ENCODE assay signal across 12 mouse cellular contexts in genomic region chr17:64770277-64770676, GRCm38 (mm10).
DNase-seq lines count a peak whose midpoint lies in the region; ATAC-seq and TF ChIP-seq lines count a peak whose summit lies in the region.
"Had no signal": no experiment of that assay in that cellular context is flagged by ENCODE, and none has a peak within 500 bp of the region (broad histone marks: within the 10 kb centered on the region; RNA-seq: fewer than 3 reads in every experiment).

No protein-coding gene starts in this region.

- H3K9ac ChIP-seq in hindbrain, postnatal 0 days (replicated peaks; ENCODE audit: low read length) = no peak overlapping the region
- H3K9ac ChIP-seq in midbrain, embryonic 16.5 days (ENCODE audit: low read depth, low read length) = no peak overlapping the region

- H3K4me1 ChIP-seq in hindbrain, postnatal 0 days (ENCODE audit: insufficient read depth, low read length) = no peaks in the 10 kb centered on the region
- no peaks in the 10 kb centered on the region for H3K4me1 ChIP-seq in midbrain, embryonic 16.5 days (ENCODE audit: control insufficient read depth, insufficient read depth, low read length)
- H3K4me1 ChIP-seq: megakaryocyte, embryonic 14.5 days had no signal

- no peaks in the 10 kb centered on the region for H3K27me3 ChIP-seq in hindbrain, postnatal 0 days (ENCODE audit: insufficient read depth, low read length)
- no peaks in the 10 kb centered on the region for H3K27me3 ChIP-seq in midbrain, embryonic 16.5 days (ENCODE audit: control insufficient read depth, insufficient read depth, low read depth, low read length)

- no peak for TF ChIP-seq CTCF in hindbrain, postnatal 0 days (IDR thresholded peaks at IDR 0.05; ENCODE audit: low read depth)

- no peaks in the 10 kb centered on the region for H3K36me3 ChIP-seq in hindbrain, postnatal 0 days (ENCODE audit: insufficient read depth, low read length)
- H3K36me3 ChIP-seq in midbrain, embryonic 16.5 days (ENCODE audit: control insufficient read depth, insufficient read depth, low read length) = no peaks in the 10 kb centered on the region

- no peak for DNase-seq in frontal cortex, postnatal 14 days (ENCODE audit: low spot score in 2 of 2)
- DNase-seq in embryo, embryonic 10.5 days (ENCODE audit: low spot score) = peak; percentile 59
- DNase-seq in hindbrain, postnatal 0 days (ENCODE audit: low spot score) = peak; percentile 83
- no peak for DNase-seq in adrenal gland, postnatal 25 days
- no peak for DNase-seq in heart, adult 8-10 months (ENCODE audit: low spot score)
- no peak for DNase-seq in ovary, adult 18-20 months (ENCODE audit: low spot score)
- DNase-seq: gastrocnemius, adult 2 months; kidney, postnatal 36 days had no signal

- no peak overlapping the region for H3K27ac ChIP-seq in hindbrain, postnatal 0 days
- no peak overlapping the region for H3K27ac ChIP-seq in midbrain, embryonic 16.5 days (ENCODE audit: low read length)
- H3K27ac ChIP-seq: gastrocnemius, adult 2 months had no signal

- WGBS in hindbrain, postnatal 0 days = 81% methylated on average over 1 of the region's 1 CpGs
- WGBS in midbrain, embryonic 16.5 days = 76% methylated on average over 1 of the region's 1 CpGs

- H3K4me3 ChIP-seq in hindbrain, postnatal 0 days (ENCODE audit: low read length) = no peak overlapping the region
- no peak overlapping the region for H3K4me3 ChIP-seq in midbrain, embryonic 16.5 days (ENCODE audit: low read depth, low read length)
- H3K4me3 ChIP-seq: gastrocnemius, adult 2 months; megakaryocyte, embryonic 14.5 days had no signal

- no peaks in the 10 kb centered on the region for H3K9me3 ChIP-seq in hindbrain, postnatal 0 days (ENCODE audit: low read length)
- no peaks in the 10 kb centered on the region for H3K9me3 ChIP-seq in midbrain, embryonic 16.5 days (replicated peaks; ENCODE audit: control insufficient read depth, low read length, poor library complexity, severe bottlenecking)
- H3K9me3 ChIP-seq: megakaryocyte, embryonic 14.5 days had no signal

- ATAC-seq in frontal cortex, adult (ENCODE audit: low TSS enrichment) = peak; percentile 42
- ATAC-seq in hindbrain, postnatal 0 days = peak; percentile 94
- ATAC-seq in midbrain, embryonic 16.5 days = peak; percentile 80

- no peak overlapping the region for H3K4me2 ChIP-seq in hindbrain, postnatal 0 days (ENCODE audit: low read depth, low read length)
- H3K4me2 ChIP-seq in midbrain, embryonic 16.5 days (ENCODE audit: low read length) = no peak overlapping the region
- H3K4me2 ChIP-seq: liver, embryonic 11.5 days had no signal

Comparison
In these comparisons a context has a peak if more than half of its experiments do, and no peak if none do; other contexts are left out.
1. ATAC-seq: peak in every context shown above with its lines; median percentile 94 in hindbrain, postnatal 0 days; 80 in midbrain, embryonic 16.5 days; 42 in frontal cortex, adult.
2. DNase-seq: peak in embryo, embryonic 10.5 days (single experiment) and hindbrain, postnatal 0 days (single experiment); none in frontal cortex, postnatal 14 days (0 of 2), adrenal gland, postnatal 25 days (single experiment), heart, adult 8-10 months (single experiment) and ovary, adult 18-20 months (single experiment).